Mouse (Mus musculus) lung, adult 2 months (tissue): ENCODE data around the gene Kif26b.

ENCODE experiments used
- CTCF ChIP-seq: fragments of 200-500 bp; IDR thresholded peaks from 2 replicates; pipeline ENCODE4 v1.5.1; 2011; ENCODE audit warnings: mild to moderate bottlenecking, low read length, control low read depth; ENCODE audit not compliant: insufficient read depth
- POLR2A ChIP-seq: fragments of 200-500 bp; IDR thresholded peaks from 2 replicates; pipeline ENCODE4 v1.6.1; 2011; ENCODE audit warnings: low read depth, mild to moderate bottlenecking, control low read depth, low read length, borderline replicate concordance; ENCODE audit errors: extremely low read depth

DNA sequence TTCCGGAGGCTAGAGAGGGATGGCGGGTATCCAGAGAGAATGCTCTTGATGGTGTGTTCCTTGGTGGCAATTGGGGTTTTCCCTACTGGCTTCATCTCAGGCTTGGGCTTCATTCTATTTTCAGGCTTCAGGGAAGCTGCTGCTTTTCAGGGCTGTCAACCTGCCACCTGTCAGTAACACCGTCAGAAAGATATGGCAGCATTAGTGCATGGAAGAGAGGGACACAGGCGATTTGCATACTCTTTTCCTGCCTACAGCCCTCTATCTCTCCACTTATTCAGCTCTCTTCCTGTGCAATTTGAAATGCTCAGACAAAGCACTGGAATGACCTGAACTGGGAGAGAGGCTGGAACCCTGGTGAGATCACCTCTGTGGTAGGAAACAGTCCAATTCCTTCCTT is 117.7 kb downstream of the Kif26b start:
- no peak for TF ChIP-seq POLR2A
- TF ChIP-seq CTCF: no peak
